Mouse (Mus musculus): ENCODE measurements around the gene Clgn.
"Not testable (repeated sequence)": the region's sequence is repeated elsewhere in the genome, so short reads cannot be mapped to it uniquely, and the experiment has no call there.

The Clgn gene

GRCm38 (mm10) chr8:83425202-83425601 is 35.5 kb downstream of the Clgn start:
- no peak for DNase-seq

GRCm38 (mm10) chr8:83426104-83426759 is 36.6 kb downstream of the Clgn start:
- no peak for DNase-seq

- no peak for DNase-seq
Measured at GRCm38 (mm10) chr8:83426949-83427348, 37.3 kb downstream of the Clgn start.

GRCm38 (mm10) chr8:83428621-83429020 is 39.0 kb downstream of the Clgn start:
- DNase-seq, result not testable (repeated sequence)

- DNase-seq, result no peak
Measured at GRCm38 (mm10) chr8:83429071-83429524, 39.4 kb downstream of the Clgn start.

- no peak for DNase-seq
Measured at GRCm38 (mm10) chr8:83437077-83437476, 47.4 kb downstream of the Clgn start.

DNA sequence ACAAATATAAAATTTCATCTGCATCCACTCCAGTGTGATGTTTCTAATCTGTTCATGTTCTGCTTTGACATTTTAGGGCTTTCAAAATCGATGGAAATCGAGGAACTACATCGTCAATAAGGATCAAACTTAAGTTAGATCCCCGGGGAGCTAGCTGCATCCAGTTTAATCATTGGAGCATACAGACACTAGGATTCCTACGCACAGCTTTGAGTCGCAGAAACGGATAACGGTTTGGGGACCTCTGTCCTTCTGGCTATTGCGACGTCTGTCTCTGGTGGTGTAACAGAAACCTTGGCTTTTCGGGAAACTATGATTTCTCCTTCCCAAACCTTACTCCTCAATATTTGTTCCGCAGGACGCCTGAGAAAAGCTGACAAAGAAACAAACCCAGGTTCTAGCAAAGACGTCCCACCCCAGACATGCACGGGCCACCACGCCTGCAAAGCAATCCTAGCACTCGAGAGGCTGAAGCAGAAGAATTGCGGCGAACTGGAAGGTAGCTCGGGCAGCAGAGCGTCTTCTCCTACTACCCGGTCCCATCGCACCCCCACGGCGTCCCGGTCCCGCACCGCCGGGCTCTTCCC is 52.1 kb downstream of the Clgn start:
- no peak for DNase-seq

DNA sequence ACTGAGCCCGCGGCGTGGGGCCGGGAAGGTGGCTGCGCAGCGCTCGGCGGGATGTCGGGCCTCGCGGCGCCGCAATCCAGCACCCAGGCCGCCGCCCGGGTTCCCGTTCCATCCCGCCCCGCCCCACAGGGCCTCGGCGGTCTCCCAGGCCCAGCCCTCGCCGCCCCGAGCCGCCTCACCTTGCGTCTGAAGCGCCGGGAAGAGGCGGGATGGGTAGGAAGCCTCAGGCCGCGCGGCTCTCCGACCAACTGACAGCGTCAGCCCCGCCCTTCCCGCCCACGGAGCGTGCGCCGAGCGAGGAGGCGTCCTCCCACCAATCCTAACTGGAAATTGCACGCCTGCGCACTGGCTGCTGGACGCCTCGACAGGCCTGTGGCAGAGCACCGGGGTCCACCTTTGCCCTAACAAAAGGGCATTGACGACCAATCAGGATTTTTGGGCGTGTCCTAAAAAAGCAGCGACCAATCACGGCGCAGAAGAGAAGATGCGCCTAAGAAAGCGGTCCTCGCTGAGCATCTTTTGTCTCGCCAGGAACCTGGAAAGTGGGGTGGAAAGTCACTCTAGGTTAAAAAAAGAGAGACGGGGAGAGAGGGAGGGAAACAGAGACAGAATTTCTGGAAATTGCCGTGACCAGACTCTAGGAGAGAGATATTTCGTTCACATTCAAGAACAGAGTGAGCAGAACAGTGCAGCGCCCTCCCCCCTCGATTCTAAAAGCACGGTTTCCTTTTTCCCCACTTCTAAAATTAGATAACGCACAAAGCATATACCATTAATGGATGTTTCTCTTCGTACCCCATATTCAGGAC is 52.8 kb downstream of the Clgn start:
- peak; percentile 98 for DNase-seq

- no peak for DNase-seq
Measured at GRCm38 (mm10) chr8:83443052-83443400, 53.4 kb downstream of the Clgn start.

GRCm38 (mm10) chr8:83449960-83450359 is 60.3 kb downstream of the Clgn start:
- DNase-seq, result no peak

- DNase-seq, result peak; percentile 51
Measured at GRCm38 (mm10) chr8:83451056-83451455, 61.4 kb downstream of the Clgn start.

- DNase-seq, result no peak
Measured at GRCm38 (mm10) chr8:83457121-83457520, 67.5 kb downstream of the Clgn start.

DNA sequence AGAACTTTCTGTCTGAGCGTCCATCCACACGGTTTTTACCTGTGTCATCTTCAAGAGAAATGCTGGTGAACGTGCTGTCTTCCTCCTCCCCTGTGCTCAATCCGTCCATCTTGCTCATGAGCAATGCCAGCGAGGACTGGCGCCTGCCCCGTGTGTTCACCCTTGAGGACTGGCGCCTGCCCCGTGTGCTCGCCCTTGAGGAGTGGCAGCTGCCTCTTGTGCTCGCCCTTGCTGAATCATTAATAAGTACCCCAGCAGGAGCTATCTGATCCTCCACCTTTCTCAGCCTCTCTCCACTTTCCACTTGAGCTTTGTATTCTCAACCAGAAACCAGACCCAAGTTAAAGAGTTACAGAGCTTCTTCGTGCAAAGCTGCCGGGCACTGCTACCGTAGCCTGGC is 68.6 kb downstream of the Clgn start, which contains the start of gene Scoc:
Gene Scoc (minus strand): TSS at position 170 of the 400 bp plus-strand sequence.
- no peak for DNase-seq

- DNase-seq, result no peak
Measured at GRCm38 (mm10) chr8:83459606-83460005, 69.9 kb downstream of the Clgn start.
